Comparison of ENCODE assay signal across 11 mouse cellular contexts in the genomic region with DNA sequence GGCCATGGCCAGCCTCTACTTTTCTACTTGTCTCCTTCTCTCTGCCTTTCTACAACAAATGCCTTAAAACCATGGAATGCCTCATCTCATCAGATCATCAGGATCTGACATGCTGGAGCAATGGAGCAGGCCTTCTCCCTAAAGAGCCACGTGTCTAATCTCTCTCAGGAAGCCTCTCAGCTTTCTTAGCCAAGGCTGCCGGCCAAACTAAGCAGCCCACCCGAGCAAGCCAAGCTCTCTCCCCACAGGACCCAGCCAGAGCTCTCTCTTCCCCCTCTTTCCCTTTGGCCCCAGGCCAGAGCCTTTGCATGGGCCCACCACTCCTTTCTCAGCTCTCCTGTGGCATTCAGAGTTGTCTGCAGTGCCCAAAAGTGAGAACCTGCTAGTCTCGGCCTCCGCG.
"Had no signal": no experiment of that assay in that cellular context is flagged by ENCODE, and none has a peak within 500 bp of the region (broad histone marks: within the 10 kb centered on the region; RNA-seq: fewer than 3 reads in every experiment).

No protein-coding gene starts in this region.

- H3K4me2 ChIP-seq: kidney, embryonic 15.5 days; limb, embryonic 12.5 days; midbrain, embryonic 12.5 days; neural tube, embryonic 15.5 days had no signal

- H3K27ac ChIP-seq: kidney, embryonic 15.5 days; limb, embryonic 12.5 days; liver, embryonic 14.5 days; midbrain, embryonic 12.5 days; neural tube, embryonic 15.5 days had no signal

- H3K4me3 ChIP-seq: kidney, embryonic 15.5 days; limb, embryonic 12.5 days; midbrain, embryonic 12.5 days; myocyte; neural tube, embryonic 15.5 days had no signal

- H3K36me3 ChIP-seq: kidney, embryonic 15.5 days; limb, embryonic 12.5 days; midbrain, embryonic 12.5 days; neural tube, embryonic 15.5 days had no signal

- H3K27me3 ChIP-seq: kidney, embryonic 15.5 days; limb, embryonic 12.5 days; midbrain, embryonic 12.5 days; neural tube, embryonic 15.5 days had no signal

- DNase-seq: kidney, adult 2 months; kidney, postnatal 14 days; lung, adult 18-20 months; right cerebral cortex, postnatal 4 days; spleen, adult 18-20 months had no signal

- H3K9ac ChIP-seq: kidney, embryonic 15.5 days; limb, embryonic 12.5 days; liver, embryonic 14.5 days; midbrain, embryonic 12.5 days; neural tube, embryonic 15.5 days had no signal

- H3K9me3 ChIP-seq: kidney, embryonic 15.5 days; limb, embryonic 12.5 days; midbrain, embryonic 12.5 days; neural tube, embryonic 15.5 days had no signal

- H3K4me1 ChIP-seq: kidney, embryonic 15.5 days; limb, embryonic 12.5 days had no signal
